Mouse (Mus musculus) stomach, embryonic 15.5 days (tissue): ENCODE results near the gene Hps1. TPM values are rescaled to one million over a fixed set of nuclear protein-coding genes. Genes with fewer than 3 reads are reported as not detected.

ENCODE experiments used
- polyA plus RNA-seq: library from polyadenylated mRNA; unstranded; fragments of >200 nt; fragmentation: Nextera tagmentation; extraction: Ambion mirVana; gene quantifications from 2 replicates; pipeline ENCODE4 v1.2.1, GENCODE M21; 2015

The Hps1 gene
- polyA plus RNA-seq, 1 experiment from 2014 or later = 18.0 TPM

Other genes starting within 250 kb of the Hps1 start
- 2.7 and 3.1 TPM in 2 replicates for gene Loxl4, start 167.2 kb downstream of the Hps1 start, polyA plus RNA-seq
- gene Pyroxd2, start 27.2 kb downstream of the Hps1 start, polyA plus RNA-seq = 4.1 TPM in 2 replicates